Mouse (Mus musculus): ENCODE measurements around the gene Rgs6. TPM values are rescaled to one million over a fixed set of nuclear protein-coding genes. Genes with fewer than 3 reads are reported as not detected.

Rgs6 gene
- total and polyA plus RNA-seq, 3 experiments = not detected

- dilution Hi-C loops (cut with MboI; ENCODE audit: extremely low pct_ligation_motif_present, extremely low pct_unique_long_range_greater_than_20kb, low sequenced_read_pairs) (no loop called here), in situ Hi-C loops (cut with MboI; ENCODE audit: low pct_ligation_motif_present, low pct_unique_long_range_greater_than_20kb, low sequenced_read_pairs) (no loop called here)
- H3K27me3 ChIP-seq (replicated peaks) = no peaks in the 10 kb centered on the region
- no peaks in the 10 kb centered on the region for H3K9me3 ChIP-seq (replicated peaks; ENCODE audit: low read length)
- no peaks in the 10 kb centered on the region for H3K36me3 ChIP-seq (replicated peaks in 1 of 2; ENCODE audit: control insufficient read depth in 1 of 2, insufficient read depth in 1 of 2, low read length in 1 of 2)
- DNase-seq (ENCODE audit: extremely low read depth) = no peak
- no peak overlapping the region for H3K9ac ChIP-seq (ENCODE audit: insufficient read depth, low read depth)
- H3K79me2 ChIP-seq (replicated peaks; ENCODE audit: control insufficient read depth, extremely low read depth, insufficient read depth, poor library complexity, severe bottlenecking) = no peaks in the 10 kb centered on the region
- no peak overlapping the region for H3K4me2 ChIP-seq (ENCODE audit: insufficient read depth, low read depth, poor library complexity, severe bottlenecking)
- no peak overlapping the region for H3K4me3 ChIP-seq (replicated peaks in 1 of 3; ENCODE audit: low read depth in 2 of 3, low read length in 2 of 3, poor library complexity in 1 of 3)
- TF ChIP-seq IRF4 (IDR thresholded peaks at IDR 0.05; ENCODE audit: low read depth, low read length) (no peak), MAFK (IDR thresholded peaks at IDR 0.05; ENCODE audit: insufficient replicate concordance, low read length) (no peak), ZMIZ1 (IDR thresholded peaks at IDR 0.05; ENCODE audit: low read depth, low read length) (no peak), BHLHE40 (IDR thresholded peaks at IDR 0.05; ENCODE audit: low read depth, low read length) (no peak), HCFC1 (IDR thresholded peaks at IDR 0.05; ENCODE audit: low read depth, low read length) (no peak), KAT2A (IDR thresholded peaks at IDR 0.05; ENCODE audit: insufficient replicate concordance, low read length) (no peak), TBP (conservative IDR thresholded peaks at IDR 0.05; ENCODE audit: low read depth, low read length) (no peak), MXI1 (IDR thresholded peaks at IDR 0.05; ENCODE audit: low read depth, low read length) (no peak), POLR2AphosphoS2 (IDR thresholded peaks at IDR 0.05; ENCODE audit: low read depth, low read length) (no peak), ETS1 (conservative IDR thresholded peaks at IDR 0.05; ENCODE audit: low read depth, low read length) (no peak), SIN3A (IDR thresholded peaks at IDR 0.05; ENCODE audit: low read length) (no peak), GABPA (IDR thresholded peaks at IDR 0.05; ENCODE audit: insufficient replicate concordance, low read depth, low read length) (no peak), SMC3 (IDR thresholded peaks at IDR 0.05; ENCODE audit: low read depth, low read length) (no peak), MAX (IDR thresholded peaks at IDR 0.05; ENCODE audit: low read length) (no peak), USF2 (conservative IDR thresholded peaks at IDR 0.05; ENCODE audit: low read depth, low read length) (no peak), NRF1 (IDR thresholded peaks at IDR 0.05; ENCODE audit: low read depth, low read length) (no peak)
- H3K27ac ChIP-seq (ENCODE audit: insufficient read depth, low read depth) = no peak overlapping the region
- no peaks in the 10 kb centered on the region; a peak in 1 of 4 replicates for H3K4me1 ChIP-seq (ENCODE audit: control insufficient read depth in 1 of 2, insufficient read depth in 2 of 2)
Measured at GRCm38 (mm10) chr12:83016486-83016885, 428.4 kb downstream of the Rgs6 start.

GRCm38 (mm10) chr12:83018005-83018404, 429.9 kb downstream of the Rgs6 start:
- Histone ChIP-seq H3K36me3 (replicated peaks in 1 of 2; ENCODE audit: control insufficient read depth in 1 of 2, insufficient read depth in 1 of 2, low read length in 1 of 2) (no peaks in the 10 kb centered on the region), H3K27me3 (replicated peaks) (no peaks in the 10 kb centered on the region), H3K79me2 (replicated peaks; ENCODE audit: control insufficient read depth, extremely low read depth, insufficient read depth, poor library complexity, severe bottlenecking) (no peaks in the 10 kb centered on the region), H3K9me3 (replicated peaks; ENCODE audit: low read length) (no peaks in the 10 kb centered on the region), H3K4me3 (replicated peaks in 1 of 3; ENCODE audit: low read depth in 2 of 3, low read length in 2 of 3, poor library complexity in 1 of 3) (no peak overlapping the region), H3K27ac (ENCODE audit: insufficient read depth, low read depth) (no peak overlapping the region), H3K4me2 (ENCODE audit: insufficient read depth, low read depth, poor library complexity, severe bottlenecking) (no peak overlapping the region), H3K4me1 (ENCODE audit: control insufficient read depth in 1 of 2, insufficient read depth in 2 of 2) (no peaks in the 10 kb centered on the region; a peak in 1 of 4 replicates), H3K9ac (ENCODE audit: insufficient read depth, low read depth) (no peak overlapping the region)
- dilution Hi-C loops (cut with MboI; ENCODE audit: extremely low pct_ligation_motif_present, extremely low pct_unique_long_range_greater_than_20kb, low sequenced_read_pairs) (no loop called here), in situ Hi-C loops (cut with MboI; ENCODE audit: low pct_ligation_motif_present, low pct_unique_long_range_greater_than_20kb, low sequenced_read_pairs) (no loop called here)
- peak; percentile 80 for DNase-seq (ENCODE audit: extremely low read depth)
- TF ChIP-seq RAD21 (IDR thresholded peaks at IDR 0.05; ENCODE audit: low read depth, low read length) (peak; percentile 91), SMC3 (IDR thresholded peaks at IDR 0.05; ENCODE audit: low read depth, low read length) (peak; percentile 68), JUND (conservative IDR thresholded peaks at IDR 0.05; ENCODE audit: low read depth, low read length) (no peak), SIN3A (IDR thresholded peaks at IDR 0.05; ENCODE audit: low read length) (no peak), PAX5 (IDR thresholded peaks at IDR 0.05; ENCODE audit: low read length) (no peak), CTCF (conservative IDR thresholded peaks at IDR 0.05 in 1 of 2, IDR thresholded peaks at IDR 0.05 in 1 of 2; ENCODE audit: low read depth in 2 of 2, low read length in 2 of 2) (peak; percentile 85 to 87)
